Mouse (Mus musculus): Measurements from ENCODE around the gene Tpst2.

DNA sequence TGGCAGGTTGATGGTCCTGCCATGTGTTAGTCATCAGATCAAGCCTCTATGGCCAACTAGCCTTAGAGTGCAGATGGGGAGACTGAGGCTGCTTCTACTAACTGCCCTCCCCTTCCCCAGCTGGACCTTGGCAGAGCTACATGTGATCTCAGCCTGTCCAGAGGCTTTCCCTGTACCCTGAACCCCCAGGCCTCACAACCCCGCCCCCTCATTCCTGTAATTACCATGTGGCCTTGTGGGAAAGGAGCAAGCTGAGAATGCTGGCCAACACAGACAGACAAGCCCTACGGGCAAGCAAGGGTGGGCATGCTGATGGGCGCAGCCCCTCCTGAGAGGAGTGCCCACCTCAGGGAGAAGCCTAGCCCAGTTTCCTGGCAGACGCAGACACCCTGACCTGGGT, 18.2 kb downstream of the Tpst2 start:
- TF ChIP-seq CTCF (IDR thresholded peaks at IDR 0.05; ENCODE audit: low read depth): no peak
- TF ChIP-seq EP300 (optimal IDR thresholded peaks at IDR 0.05): no peak
